Mouse (Mus musculus) CD4-positive, CD25-positive, alpha-beta regulatory T cell (primary cell): ENCODE measurements around the gene Sbk3. TPM values are rescaled to one million over a fixed set of nuclear protein-coding genes. Genes with fewer than 3 reads are reported as not detected.

Experiments
- polyA plus RNA-seq: library from polyadenylated mRNA; unstranded; fragments of 100-300 nt; shearing (Covaris generic); gene quantifications from one replicate; pipeline ENCODE4 v1.2.1, GENCODE M21; 2017

The Sbk3 gene
- not detected for polyA plus RNA-seq

DNA sequence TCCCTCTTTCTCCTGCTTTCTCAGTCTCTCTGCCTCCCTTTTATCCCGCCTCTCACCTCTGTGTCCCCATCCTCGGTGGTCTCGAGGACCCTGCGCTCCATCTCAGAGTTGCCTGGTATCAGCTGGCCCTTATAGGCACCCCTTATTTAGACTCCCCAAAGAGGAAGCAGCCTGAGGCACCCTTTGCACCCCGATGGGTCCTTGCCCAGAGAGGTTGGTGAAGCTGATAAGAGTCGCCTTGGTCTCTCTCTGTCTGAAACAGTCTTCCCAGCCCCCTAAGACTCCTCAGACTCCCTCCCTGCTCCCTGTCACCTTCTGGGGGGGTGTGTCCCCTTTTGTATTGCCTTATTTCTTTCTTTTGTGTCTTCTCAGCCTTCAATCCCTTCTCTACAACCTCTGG is at the start of gene Sbk3:
Gene Sbk3, minus strand, starts transcription at position 101 of the 400 bp plus-strand sequence.

DNA sequence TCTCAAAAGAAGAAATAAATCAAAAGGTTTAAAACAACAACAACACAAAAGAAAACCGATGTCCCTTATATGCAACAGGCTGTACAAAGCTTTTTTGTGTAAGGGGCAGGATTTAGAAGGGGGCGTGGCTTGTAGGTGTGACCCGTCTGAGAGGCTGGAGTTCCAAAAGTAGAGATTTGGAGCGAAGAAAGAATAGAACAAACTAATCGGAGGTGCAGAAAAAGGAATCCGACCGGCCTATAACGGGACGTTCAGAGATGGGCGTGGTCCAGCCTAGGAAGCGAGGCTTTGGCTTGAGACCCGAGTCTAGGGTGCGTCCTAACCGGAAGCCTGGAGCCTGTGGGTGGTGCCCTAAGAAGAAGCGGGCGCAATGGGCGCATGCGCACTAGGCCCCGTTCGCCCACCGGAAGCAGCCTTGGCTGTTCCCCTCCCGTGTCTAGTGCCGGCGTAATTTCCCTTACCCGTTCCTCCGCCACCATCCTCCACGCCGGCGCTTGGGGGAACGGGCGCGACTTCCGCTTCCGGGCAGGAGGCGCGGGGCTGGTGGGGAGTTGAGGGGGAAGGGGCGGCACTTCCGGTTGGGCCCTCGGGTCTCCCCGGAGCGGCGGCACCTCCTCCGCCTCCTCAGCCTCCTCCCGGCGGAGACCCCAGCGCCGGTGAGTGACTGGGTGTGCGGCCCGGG is 49.2 kb upstream of the Sbk3 start, which contains the start of the genes Zfp865 and Ccdc106:
Gene Zfp865, plus strand, starts transcription at position 377 of the 682 bp plus-strand sequence.
Gene Ccdc106, plus strand, starts transcription at position 554 of the 682 bp plus-strand sequence.

DNA sequence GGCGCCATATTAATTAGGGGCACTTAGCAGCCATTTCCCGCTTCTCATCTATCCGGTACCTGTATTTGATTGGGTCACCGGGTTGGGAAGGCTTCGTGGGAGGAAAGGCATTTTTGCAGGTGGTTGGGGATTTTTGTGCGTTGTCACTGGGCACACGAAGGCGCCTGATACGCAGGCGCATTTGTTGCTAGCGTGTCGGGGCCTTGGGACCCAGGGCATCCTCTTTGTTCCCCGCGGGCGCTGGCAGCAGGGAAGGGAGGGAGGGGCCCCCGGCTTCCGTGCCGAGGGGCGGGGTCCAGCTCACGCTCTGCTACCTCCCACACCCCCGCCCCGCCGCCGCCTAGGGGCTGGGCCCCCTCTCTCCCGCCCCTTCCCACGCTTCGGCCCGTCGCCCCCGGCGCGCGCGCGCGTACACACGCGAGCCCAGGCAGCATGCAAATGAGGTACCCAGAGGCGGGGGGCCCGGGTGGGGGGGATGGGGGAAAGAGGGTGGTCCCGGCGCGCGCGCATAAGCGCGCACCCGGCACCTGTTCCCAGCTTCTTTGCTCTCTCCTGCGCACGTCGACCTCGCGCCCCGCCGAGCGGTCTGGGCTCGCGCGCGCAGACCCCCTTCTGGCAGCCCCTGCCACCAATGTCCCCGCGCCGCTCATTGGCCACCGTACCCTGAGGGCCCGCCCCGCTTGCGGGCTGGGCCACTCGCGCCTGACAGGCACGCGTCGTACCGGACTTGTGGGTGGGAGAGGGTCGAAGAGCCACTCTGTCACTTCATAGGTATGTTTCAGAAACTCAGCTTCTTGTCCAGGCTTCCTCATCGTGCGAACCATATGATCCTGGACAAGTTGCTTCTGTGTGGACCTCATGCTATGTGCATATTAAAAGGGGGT is 44.4 kb upstream of the Sbk3 start, which contains the start of gene Gm44973:
Gene Gm44973, plus strand, starts transcription at position 379 of the 884 bp plus-strand sequence.

GRCm38 (mm10) chr7:5014251-5015117 is 43.5 kb upstream of the Sbk3 start, which contains the start of the genes Zfp524 and Fiz1:
Zfp524 (plus strand) TSS chr7:5014415.
Fiz1 (minus strand) TSS chr7:5014697.

GRCm38 (mm10) chr7:4996003-4996895 is 25.3 kb upstream of the Sbk3 start, which contains the start of gene Zfp579:
Zfp579 (minus strand) TSS chr7:4996158.

DNA sequence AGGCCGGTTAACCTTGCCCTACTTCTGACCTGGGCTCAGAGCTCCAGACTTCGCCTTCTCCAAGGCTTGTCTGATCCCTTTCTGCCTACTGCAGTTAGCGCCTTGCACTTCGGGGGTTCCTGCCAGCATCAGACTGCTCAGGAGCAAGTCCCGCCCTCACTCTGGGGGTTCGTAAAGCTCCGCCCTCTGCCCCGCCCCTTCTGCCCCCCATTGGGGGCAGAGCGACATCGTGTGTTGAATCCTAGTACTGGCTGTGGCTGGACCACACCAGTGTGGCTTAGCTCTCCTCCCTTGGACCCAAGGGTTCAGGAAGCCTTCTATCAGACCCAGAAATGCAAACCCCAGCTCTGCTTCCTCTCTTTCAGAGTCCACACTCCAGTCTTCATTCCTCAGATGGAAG is 6.7 kb downstream of the Sbk3 start, which contains the start of gene Sbk2:
Gene Sbk2, minus strand, starts transcription at position 135 of the 400 bp plus-strand sequence.

DNA sequence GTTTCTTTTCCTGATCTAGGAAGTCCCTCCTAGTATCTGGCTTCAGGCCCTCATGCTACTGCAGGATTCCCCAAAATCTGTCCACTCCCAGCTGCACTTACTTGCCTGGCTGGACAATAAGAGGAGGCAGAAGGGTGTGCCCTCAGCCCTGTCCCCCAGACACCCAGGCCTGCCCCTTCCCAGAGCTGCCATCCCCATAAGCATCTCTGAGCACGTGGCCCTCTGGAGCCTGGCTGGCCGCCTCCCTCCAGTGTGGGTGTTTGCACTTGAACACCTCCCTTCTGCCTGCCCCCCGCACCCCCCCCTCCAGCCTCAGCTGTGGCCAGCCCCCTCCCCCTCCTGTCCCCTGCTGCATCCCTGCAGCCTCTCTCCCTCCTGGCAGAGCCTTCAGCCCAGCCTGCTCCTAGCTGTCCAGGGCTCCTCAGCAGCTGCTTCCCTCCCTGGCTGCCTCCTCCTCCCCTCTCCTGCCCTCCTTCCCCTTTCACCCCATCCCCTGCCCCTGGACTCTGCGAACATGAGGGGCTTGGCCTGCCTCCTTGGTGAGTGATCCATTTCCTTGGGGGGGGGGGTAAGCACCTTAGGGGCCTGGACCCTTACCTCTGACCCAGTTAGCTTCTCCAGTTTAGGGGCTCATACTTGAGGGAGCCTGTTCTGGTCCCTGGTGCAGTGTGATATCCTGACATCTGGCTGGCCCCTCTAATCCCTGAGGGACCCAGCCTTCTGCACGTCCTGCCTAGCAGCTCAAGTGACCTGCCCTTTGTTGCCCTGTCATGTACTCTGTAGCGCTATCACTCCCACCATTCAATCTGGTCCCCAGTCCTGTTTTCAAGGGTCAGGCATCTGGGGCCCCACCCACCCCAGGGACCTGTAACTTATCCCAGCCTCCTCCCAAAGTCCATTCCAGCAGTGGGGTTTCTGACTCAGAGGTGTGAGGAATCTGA is 45.3 kb downstream of the Sbk3 start, which contains the start of gene Ssc5d:
Gene Ssc5d, plus strand, starts transcription at position 345 of the 941 bp plus-strand sequence.

DNA sequence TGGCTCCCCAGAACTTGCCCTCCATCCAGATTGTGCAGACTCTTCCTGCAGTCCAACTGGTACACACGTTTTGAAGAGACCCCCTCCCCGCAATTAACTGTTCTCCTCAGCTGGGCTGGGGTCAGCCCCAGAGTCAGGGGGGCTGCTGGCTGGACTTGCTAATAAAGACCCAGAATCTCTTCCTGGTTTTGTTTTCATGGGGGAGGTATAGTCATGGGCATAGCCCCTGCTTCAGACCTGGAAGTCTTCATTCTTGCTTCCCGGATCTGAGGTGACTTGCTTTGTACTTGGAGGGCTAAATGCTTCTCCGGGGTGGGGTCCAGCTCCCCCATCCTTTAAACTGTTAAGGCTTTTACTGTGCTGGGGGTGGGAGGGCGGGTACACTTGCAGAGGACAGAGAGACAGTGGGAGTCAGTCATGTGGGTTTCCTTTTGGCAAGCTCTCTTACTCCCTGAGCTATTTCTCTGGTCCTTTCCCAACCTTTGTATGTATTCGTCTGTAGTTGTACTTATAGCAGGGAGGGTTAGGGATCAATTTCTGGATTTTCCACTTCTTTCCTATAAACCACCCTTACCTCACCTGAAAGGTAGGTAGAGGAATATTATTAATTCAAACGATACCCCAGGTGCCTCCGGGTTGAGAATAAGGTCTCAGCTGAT is 49.0 kb downstream of the Sbk3 start, which contains the start of gene Nat14:
Gene Nat14, plus strand, starts transcription at position 205 of the 659 bp plus-strand sequence.

Other genes with a start within 250 kb of the Sbk3 start
- 0.11 TPM for gene Tmem150b, start 245.9 kb downstream of the Sbk3 start, polyA plus RNA-seq
- gene Kmt5c, start 231.1 kb downstream of the Sbk3 start, polyA plus RNA-seq = 33.5 TPM
- gene Cox6b2, start 218.1 kb downstream of the Sbk3 start, polyA plus RNA-seq = 3.4 TPM
- not detected for gene Fam71e2, start 199.9 kb downstream of the Sbk3 start, polyA plus RNA-seq
- gene Il11, start 188.3 kb downstream of the Sbk3 start, polyA plus RNA-seq = not detected
- gene Tmem190, start 188.2 kb downstream of the Sbk3 start, polyA plus RNA-seq = not detected
- gene Tmem238, start 181.5 kb downstream of the Sbk3 start, polyA plus RNA-seq = 13.4 TPM
- gene Rpl28, start 178.3 kb downstream of the Sbk3 start, polyA plus RNA-seq = 323 TPM
- gene Ube2s, start 158.6 kb downstream of the Sbk3 start, polyA plus RNA-seq = 106 TPM
- gene Shisa7, start 126.5 kb downstream of the Sbk3 start, polyA plus RNA-seq = not detected
- gene Isoc2b, start 100.9 kb downstream of the Sbk3 start, polyA plus RNA-seq = 33.3 TPM
- 1.1 TPM for gene Isoc2a, start 94.0 kb downstream of the Sbk3 start, polyA plus RNA-seq
- not detected for gene Gm36210, start 64.7 kb downstream of the Sbk3 start, polyA plus RNA-seq
- 2.6 TPM for gene Zfp628, start 56.0 kb downstream of the Sbk3 start, polyA plus RNA-seq
- gene Nat14, start 49.1 kb downstream of the Sbk3 start, polyA plus RNA-seq = 0.79 TPM
- gene Ssc5d, start 45.4 kb downstream of the Sbk3 start, polyA plus RNA-seq = 0.17 TPM
- gene Sbk2, start 6.8 kb downstream of the Sbk3 start, polyA plus RNA-seq = 0.25 TPM
- 25.9 TPM for gene Zfp579, start 25.0 kb upstream of the Sbk3 start, polyA plus RNA-seq
- gene Zfp524, start 43.2 kb upstream of the Sbk3 start, polyA plus RNA-seq = 26.5 TPM
- 46.1 TPM for gene Fiz1, start 43.5 kb upstream of the Sbk3 start, polyA plus RNA-seq
- gene Gm44973, start 44.3 kb upstream of the Sbk3 start, polyA plus RNA-seq = 11.4 TPM
- 11.8 TPM for gene Zfp865, start 49.2 kb upstream of the Sbk3 start, polyA plus RNA-seq
- not detected for gene Ccdc106, start 49.4 kb upstream of the Sbk3 start, polyA plus RNA-seq
- not detected for gene 4632433K11Rik, start 63.0 kb upstream of the Sbk3 start, polyA plus RNA-seq
- gene Zfp784, start 67.3 kb upstream of the Sbk3 start, polyA plus RNA-seq = 3.6 TPM
- gene Zfp580, start 80.4 kb upstream of the Sbk3 start, polyA plus RNA-seq = 7.4 TPM
- gene U2af2, start 91.0 kb upstream of the Sbk3 start, polyA plus RNA-seq = 113 TPM
- 35.8 TPM for gene Epn1, start 109.1 kb upstream of the Sbk3 start, polyA plus RNA-seq
- gene Rfpl4, start 145.8 kb upstream of the Sbk3 start, polyA plus RNA-seq = not detected
- gene Rasl2-9, start 154.8 kb upstream of the Sbk3 start, polyA plus RNA-seq = 0.31 TPM
- gene Vmn1r55, start 178.5 kb upstream of the Sbk3 start, polyA plus RNA-seq = 0.07 TPM
- not detected for gene Vmn1r56, start 225.6 kb upstream of the Sbk3 start, polyA plus RNA-seq
- not detected for gene Vmn1r57, start 247.3 kb upstream of the Sbk3 start, polyA plus RNA-seq